In genomic region chr12:25163541-25163940, GRCm38 (mm10) we compare ENCODE assay signal across 11 mouse cellular contexts.
DNase-seq lines count a peak whose midpoint lies in the region; ATAC-seq and TF ChIP-seq lines count a peak whose summit lies in the region.
"Had no signal": no experiment of that assay in that cellular context is flagged by ENCODE, and none has a peak within 500 bp of the region (broad histone marks: within the 10 kb centered on the region; RNA-seq: fewer than 3 reads in every experiment).

No protein-coding gene starts in this region.

- H3K36me3 ChIP-seq in heart, adult 2 months (ENCODE audit: control insufficient read depth, insufficient read depth, low read length): no peaks in the 10 kb centered on the region
- no peaks in the 10 kb centered on the region for H3K36me3 ChIP-seq in heart, postnatal 0 days (replicated peaks; ENCODE audit: control insufficient read depth, insufficient read depth, low read length)
- H3K36me3 ChIP-seq in lung, postnatal 0 days (ENCODE audit: insufficient read depth, low read length): no peaks in the 10 kb centered on the region
- no peaks in the 10 kb centered on the region for H3K36me3 ChIP-seq in hindbrain, postnatal 0 days (ENCODE audit: insufficient read depth, low read length)
- H3K36me3 ChIP-seq: embryonic facial prominence, embryonic 12.5 days; liver, embryonic 15.5 days; neural tube, embryonic 13.5 days had no signal

- H3K4me3 ChIP-seq in heart, adult 2 months: no peak overlapping the region
- H3K4me3 ChIP-seq in heart, postnatal 0 days (ENCODE audit: low read depth, low read length): no peak overlapping the region
- no peak overlapping the region for H3K4me3 ChIP-seq in lung, postnatal 0 days (ENCODE audit: low read depth, low read length)
- H3K4me3 ChIP-seq in hindbrain, postnatal 0 days (ENCODE audit: low read length): no peak overlapping the region
- H3K4me3 ChIP-seq: embryonic facial prominence, embryonic 12.5 days; liver, embryonic 15.5 days; neural tube, embryonic 13.5 days had no signal

- intact Hi-C loops in heart, adult 2 months (cut with DNase I): no loop called here

- H3K9ac ChIP-seq in heart, adult 2 months (ENCODE audit: low read depth, low read length): no peak overlapping the region
- H3K9ac ChIP-seq in heart, postnatal 0 days (replicated peaks; ENCODE audit: low read depth, low read length): no peak overlapping the region
- no peak overlapping the region for H3K9ac ChIP-seq in lung, postnatal 0 days (replicated peaks; ENCODE audit: low read depth)
- H3K9ac ChIP-seq in hindbrain, postnatal 0 days (replicated peaks; ENCODE audit: low read length): no peak overlapping the region
- H3K9ac ChIP-seq: embryonic facial prominence, embryonic 12.5 days; liver, embryonic 15.5 days; neural tube, embryonic 13.5 days had no signal

- no peak overlapping the region for H3K27ac ChIP-seq in heart, adult 2 months
- H3K27ac ChIP-seq in heart, postnatal 0 days (ENCODE audit: low read depth): no peak overlapping the region
- no peak overlapping the region for H3K27ac ChIP-seq in lung, postnatal 0 days (ENCODE audit: low read length)
- H3K27ac ChIP-seq in hindbrain, postnatal 0 days: no peak overlapping the region
- H3K27ac ChIP-seq: embryonic facial prominence, embryonic 12.5 days; liver, embryonic 15.5 days; neural tube, embryonic 13.5 days had no signal

- peaks cover 17% of the 10 kb centered on the region for H3K4me1 ChIP-seq in heart, adult 2 months (ENCODE audit: control insufficient read depth, insufficient read depth, low read length)
- H3K4me1 ChIP-seq in heart, postnatal 0 days (ENCODE audit: control insufficient read depth, insufficient read depth): peaks cover 32% of the 10 kb centered on the region
- peaks cover 24% of the 10 kb centered on the region for H3K4me1 ChIP-seq in lung, postnatal 0 days (ENCODE audit: insufficient read depth, low read depth, low read length)
- no peaks in the 10 kb centered on the region; the same call in 1 of the 2 replicates for H3K4me1 ChIP-seq in hindbrain, postnatal 0 days (ENCODE audit: insufficient read depth, low read length)

- no peak for TF ChIP-seq CTCF in heart, adult 2 months (IDR thresholded peaks at IDR 0.05)
- no peak for TF ChIP-seq CTCF in heart, postnatal 0 days (IDR thresholded peaks at IDR 0.05; ENCODE audit: low read depth)
- TF ChIP-seq CTCF in lung, postnatal 0 days (IDR thresholded peaks at IDR 0.05): no peak
- TF ChIP-seq CTCF in hindbrain, postnatal 0 days (IDR thresholded peaks at IDR 0.05; ENCODE audit: low read depth): no peak

- H3K9me3 ChIP-seq in heart, postnatal 0 days (replicated peaks; ENCODE audit: control insufficient read depth, low read length): no peaks in the 10 kb centered on the region
- H3K9me3 ChIP-seq in lung, postnatal 0 days (ENCODE audit: low read length): no peaks in the 10 kb centered on the region
- H3K9me3 ChIP-seq in hindbrain, postnatal 0 days (ENCODE audit: low read length): no peaks in the 10 kb centered on the region
- H3K9me3 ChIP-seq: embryonic facial prominence, embryonic 12.5 days; liver, embryonic 15.5 days; neural tube, embryonic 13.5 days had no signal

- WGBS in heart, adult 2 months: 23% methylated on average over 6 of the region's 6 CpGs
- WGBS in heart, postnatal 0 days: 17% methylated on average over 6 of the region's 6 CpGs
- 25% methylated on average over 6 of the region's 6 CpGs for WGBS in lung, postnatal 0 days
- 22% methylated on average over 6 of the region's 6 CpGs for WGBS in hindbrain, postnatal 0 days

- peak; percentile 35 to 43 for DNase-seq in heart, adult 2 months
- DNase-seq in heart, adult 8-10 months (ENCODE audit: low spot score): no peak
- DNase-seq in adrenal gland, postnatal 10 days: peak; percentile 89
- DNase-seq in heart, postnatal 0 days (ENCODE audit: low spot score): peak; percentile 38
- DNase-seq in lung, postnatal 0 days (ENCODE audit: low spot score): no peak
- DNase-seq in urinary bladder, adult 2 months (ENCODE audit: low spot score): no peak
- DNase-seq in left cerebral cortex, adult 9 months (ENCODE audit: low spot score in 2 of 2): no peak
- DNase-seq in hindbrain, postnatal 0 days (ENCODE audit: low spot score): no peak

- no peak for TF ChIP-seq EP300 in heart, adult 2 months (IDR thresholded peaks at IDR 0.05; ENCODE audit: insufficient read depth, low read depth, low read length)
- TF ChIP-seq EP300 in heart, postnatal 0 days (IDR thresholded peaks at IDR 0.05; ENCODE audit: low read depth): no peak
- TF ChIP-seq EP300 in lung, postnatal 0 days (IDR thresholded peaks at IDR 0.05): no peak

- TF ChIP-seq POLR2A in heart, adult 2 months (IDR thresholded peaks at IDR 0.05; ENCODE audit: insufficient read depth, low read depth, low read length): no peak

- no peak overlapping the region for H3K4me2 ChIP-seq in heart, postnatal 0 days (ENCODE audit: low read depth, low read length)
- no peak overlapping the region for H3K4me2 ChIP-seq in lung, postnatal 0 days (replicated peaks; ENCODE audit: low read depth, low read length)
- no peak overlapping the region for H3K4me2 ChIP-seq in hindbrain, postnatal 0 days (ENCODE audit: low read depth, low read length)
- H3K4me2 ChIP-seq: embryonic facial prominence, embryonic 12.5 days; liver, embryonic 15.5 days; neural tube, embryonic 13.5 days had no signal

- no peaks in the 10 kb centered on the region for H3K79me2 ChIP-seq in heart, adult 2 months (replicated peaks; ENCODE audit: control insufficient read depth, insufficient read depth, low read length)

- peak; percentile 67 for ATAC-seq in heart, postnatal 0 days (ENCODE audit: insufficient read depth, low read depth)
- ATAC-seq in lung, postnatal 0 days: peak; percentile 23; the same call in 1 of the 2 replicates
- no peak for ATAC-seq in hindbrain, postnatal 0 days

- no peaks in the 10 kb centered on the region for H3K27me3 ChIP-seq in heart, adult 2 months (ENCODE audit: control insufficient read depth, insufficient read depth, low read length)
- no peaks in the 10 kb centered on the region for H3K27me3 ChIP-seq in heart, postnatal 0 days (ENCODE audit: control insufficient read depth, insufficient read depth, low read length)
- no peaks in the 10 kb centered on the region for H3K27me3 ChIP-seq in lung, postnatal 0 days (replicated peaks; ENCODE audit: insufficient read depth, low read length)
- no peaks in the 10 kb centered on the region for H3K27me3 ChIP-seq in hindbrain, postnatal 0 days (ENCODE audit: insufficient read depth, low read length)
- H3K27me3 ChIP-seq: embryonic facial prominence, embryonic 12.5 days; liver, embryonic 15.5 days; neural tube, embryonic 13.5 days had no signal

Comparison
In these comparisons a context has a peak if more than half of its experiments do, and no peak if none do; other contexts are left out.
1. DNase-seq: peak in heart, adult 2 months (2 of 2), adrenal gland, postnatal 10 days (single experiment) and heart, postnatal 0 days (single experiment); none in heart, adult 8-10 months (single experiment), lung, postnatal 0 days (single experiment), urinary bladder, adult 2 months (single experiment), left cerebral cortex, adult 9 months (0 of 2) and hindbrain, postnatal 0 days (single experiment).